Mouse (Mus musculus) thymus, postnatal 0 days (tissue): ENCODE results near the gene Stk32c. TPM values are rescaled to one million over a fixed set of nuclear protein-coding genes. Genes with fewer than 3 reads are reported as not detected.

Experiments used
- DNase-seq: peaks from one replicate; pipeline ENCODE4 v3.0.0-alpha.2; 2015; ENCODE audit warnings: low spot score
- polyA plus RNA-seq: library from polyadenylated mRNA; unstranded; fragments of >200 nt; fragmentation: Nextera tagmentation; extraction: Ambion mirVana; gene quantifications from 2 replicates; pipeline ENCODE4 v1.2.1, GENCODE M21; 2015

Stk32c gene
- polyA plus RNA-seq, 1 experiment from 2014 or later, result not detected

DNA sequence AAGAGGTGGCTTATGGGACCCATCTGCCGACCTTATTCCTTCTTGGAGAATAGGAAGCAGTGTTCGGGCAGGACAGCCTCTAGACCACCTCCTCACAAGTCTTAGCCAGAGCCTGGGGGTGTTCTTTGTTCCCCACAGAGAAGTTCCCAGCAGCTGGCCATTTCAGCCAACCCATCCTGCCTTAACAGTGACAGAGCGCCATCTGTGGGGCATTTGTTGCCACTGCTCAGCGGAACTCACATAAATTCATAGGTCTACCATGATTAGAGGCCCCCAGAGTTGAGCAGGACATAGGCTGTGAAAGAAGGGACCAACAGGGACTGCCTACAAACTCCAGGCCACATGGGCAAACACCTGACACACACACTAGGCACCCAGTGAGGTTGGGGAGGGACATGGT is 149.7 kb downstream of the Stk32c start:
- no peak for DNase-seq

Other genes starting within 250 kb of the Stk32c start
- gene Dpysl4, start 127.3 kb downstream of the Stk32c start, polyA plus RNA-seq, result 0.13 and 0.22 TPM in 2 replicates
- 1.9 and 2.4 TPM in 2 replicates for gene Lrrc27, start 319 bp downstream of the Stk32c start, polyA plus RNA-seq
- gene Pwwp2b, start 35.2 kb upstream of the Stk32c start, polyA plus RNA-seq, result 3.7 and 3.9 TPM in 2 replicates
- 10.0 and 11.7 TPM in 2 replicates for gene Inpp5a, start 175.8 kb upstream of the Stk32c start, polyA plus RNA-seq